Mouse (Mus musculus) embryo, embryonic 9.5 days (tissue): ENCODE measurements around the gene Rnf141.

ENCODE experiments used
- DNase-seq: peaks from one replicate; pipeline ENCODE4 v3.0.0-alpha.2; 2017; ENCODE audit errors: extremely low spot score

The Rnf141 gene

DNA sequence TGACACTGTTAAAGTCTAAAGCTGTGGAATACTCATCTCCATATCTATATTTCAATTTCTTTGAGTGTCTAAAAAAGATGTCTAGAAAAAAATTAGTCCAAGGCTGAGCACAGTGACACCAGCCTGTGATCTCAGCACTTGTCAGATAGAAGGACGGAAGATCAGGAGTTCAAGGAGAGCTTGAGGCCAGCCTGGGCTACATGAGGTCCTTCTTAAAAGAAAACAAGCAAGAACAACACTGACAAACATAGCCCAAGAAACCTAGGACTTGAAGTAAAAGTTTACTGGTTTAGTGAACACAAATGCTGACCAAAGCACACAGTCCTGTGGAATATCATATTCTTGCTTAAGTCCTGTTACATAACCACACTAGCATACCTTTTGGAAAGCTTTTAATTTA, 10.2 kb downstream of the Rnf141 start:
- DNase-seq = no peak

- no peak for DNase-seq
Measured at GRCm38 (mm10) chr7:110833024-110833423, 11.2 kb downstream of the Rnf141 start.

DNA sequence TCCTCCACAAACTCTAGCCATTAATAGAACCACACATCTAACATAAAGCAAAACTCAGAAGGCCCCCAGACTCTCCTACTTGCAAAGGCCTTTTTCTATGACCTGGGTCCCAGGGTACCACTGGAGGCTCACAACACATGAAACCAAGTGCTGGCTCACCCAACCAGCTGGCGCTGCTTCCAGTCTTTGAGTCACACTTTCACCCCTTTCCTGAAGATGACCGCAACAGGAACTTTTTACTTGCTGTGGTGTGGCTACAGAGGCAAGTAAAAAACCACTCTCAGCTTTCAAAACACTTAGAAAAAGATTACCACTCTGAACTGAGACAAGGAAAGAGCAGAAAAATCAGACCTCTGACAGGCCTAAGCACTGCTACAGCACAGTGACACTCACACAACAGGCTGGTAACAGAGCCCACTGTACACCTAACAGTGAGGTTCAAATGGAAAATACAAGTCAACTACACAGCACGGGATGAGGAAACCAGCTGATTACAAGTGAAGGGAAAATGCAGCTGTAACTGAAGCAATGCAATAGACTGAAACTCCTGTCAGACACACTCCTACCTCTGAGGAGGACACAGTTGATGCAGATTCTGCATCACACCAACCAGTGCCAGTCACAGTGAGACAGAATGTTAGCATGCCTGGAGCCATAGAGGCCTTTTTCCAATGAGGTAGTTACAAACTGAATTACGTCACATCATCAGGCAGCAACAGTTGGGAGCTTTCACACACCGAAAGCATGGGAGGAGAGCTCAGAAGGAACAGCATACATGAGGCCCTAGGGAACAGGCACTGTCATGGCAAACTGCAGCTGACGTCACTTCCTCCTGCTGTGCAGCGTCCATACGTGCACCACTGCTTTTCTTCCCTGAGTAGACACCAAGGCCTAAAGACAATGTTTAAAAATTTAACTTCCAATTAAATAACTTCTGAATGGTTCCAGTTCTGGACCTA, 20.0 kb downstream of the Rnf141 start:
- no peak for DNase-seq

GRCm38 (mm10) chr7:110823593-110823992, 20.7 kb downstream of the Rnf141 start:
- DNase-seq = no peak

GRCm38 (mm10) chr7:110823076-110823475, 21.2 kb downstream of the Rnf141 start:
- no peak for DNase-seq

GRCm38 (mm10) chr7:110822055-110822454, 22.2 kb downstream of the Rnf141 start:
- no peak for DNase-seq

- no peak for DNase-seq
Measured at GRCm38 (mm10) chr7:110821653-110822052, 22.6 kb downstream of the Rnf141 start.

- no peak for DNase-seq
Measured at GRCm38 (mm10) chr7:110821068-110821467, 23.2 kb downstream of the Rnf141 start.

DNA sequence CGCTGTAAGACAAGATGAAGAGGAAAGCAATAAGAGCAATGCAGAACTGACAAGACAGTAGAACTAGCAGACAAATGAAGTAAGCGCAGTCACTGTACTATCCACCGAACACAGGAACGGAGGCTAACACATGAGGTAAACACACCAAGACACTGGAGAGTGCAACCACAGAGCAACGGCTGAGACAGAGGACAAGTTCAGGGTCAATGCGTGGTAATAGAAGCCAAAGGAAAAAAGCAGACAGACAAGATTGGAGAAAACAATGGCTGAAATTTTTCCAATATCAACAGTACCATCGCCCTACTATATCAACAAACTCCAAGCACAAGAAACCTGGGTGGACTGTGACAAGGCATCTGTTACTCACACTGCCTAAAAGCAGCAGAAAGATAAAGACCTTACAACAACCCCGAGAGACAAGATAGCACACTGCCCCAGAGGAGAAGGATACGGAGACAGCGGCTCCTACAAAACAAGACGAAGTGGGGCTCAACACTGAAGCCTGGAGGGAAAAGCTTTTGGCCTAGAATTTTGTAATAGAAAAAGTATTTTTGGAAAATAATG, 25.4 kb downstream of the Rnf141 start:
- no peak for DNase-seq

- no peak for DNase-seq
Measured at GRCm38 (mm10) chr7:110818206-110818605, 26.1 kb downstream of the Rnf141 start.

DNA sequence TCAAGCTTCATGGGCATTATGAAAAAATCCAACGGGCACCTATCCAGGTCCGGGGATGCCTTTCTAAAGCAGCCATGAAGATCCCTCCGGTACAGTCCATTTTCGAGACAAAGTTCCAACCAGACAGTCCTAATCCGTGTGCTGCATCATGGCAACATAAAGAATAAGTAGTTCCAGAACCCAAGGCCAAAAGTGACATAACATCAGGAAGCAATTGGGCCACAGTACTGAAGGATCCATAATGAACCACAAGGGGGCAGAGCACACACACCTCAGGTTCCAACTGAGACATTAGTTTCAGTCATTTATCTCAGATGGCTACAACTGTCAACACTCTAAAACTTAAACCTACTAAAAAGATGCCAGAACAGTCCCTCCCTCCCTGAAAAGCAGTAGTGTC, 28.2 kb downstream of the Rnf141 start:
- peak; percentile 27 for DNase-seq

- no peak for DNase-seq
Measured at GRCm38 (mm10) chr7:110813983-110814382, 30.3 kb downstream of the Rnf141 start.

DNA sequence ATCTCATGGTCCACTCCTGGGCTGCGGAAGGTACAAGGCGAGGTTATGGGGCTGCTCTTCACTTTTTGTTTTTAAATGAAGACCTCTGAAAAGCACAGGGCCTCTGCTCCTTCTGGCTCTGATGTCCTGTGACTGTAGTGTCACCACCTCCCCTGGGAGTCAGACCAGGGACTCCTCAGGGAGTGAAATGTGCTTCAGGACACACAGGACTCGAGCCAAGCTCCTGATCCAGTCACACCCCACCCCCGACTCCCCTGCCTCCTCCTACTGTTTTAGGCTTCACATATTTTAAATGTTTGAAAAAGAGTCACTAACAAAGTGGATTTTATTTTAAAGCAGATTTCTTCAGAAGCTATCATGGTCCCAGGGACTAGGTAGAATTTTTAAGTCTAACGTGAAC, 32.7 kb downstream of the Rnf141 start:
- no peak for DNase-seq

DNA sequence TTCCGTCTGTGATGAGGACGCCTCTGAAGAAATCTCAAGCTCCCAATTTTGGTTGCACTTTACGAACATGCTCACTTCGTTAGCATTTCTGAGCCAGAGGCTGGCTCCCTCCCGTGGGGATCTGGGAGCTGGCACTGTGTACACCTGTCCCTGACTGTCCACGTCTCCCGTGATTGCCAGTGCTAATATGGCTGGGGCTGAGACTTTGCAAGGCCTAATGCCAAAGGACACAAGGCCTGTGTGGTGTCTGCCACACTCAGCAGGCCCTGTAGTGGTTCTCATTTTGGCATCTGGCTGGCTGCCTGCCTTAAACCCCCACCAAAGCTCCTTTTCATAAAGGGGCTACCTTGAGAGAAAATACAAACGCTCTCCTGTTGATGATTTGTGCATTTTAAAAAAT, 33.3 kb downstream of the Rnf141 start:
- no peak for DNase-seq

- no peak for DNase-seq
Measured at GRCm38 (mm10) chr7:110809585-110810557, 34.4 kb downstream of the Rnf141 start.

DNA sequence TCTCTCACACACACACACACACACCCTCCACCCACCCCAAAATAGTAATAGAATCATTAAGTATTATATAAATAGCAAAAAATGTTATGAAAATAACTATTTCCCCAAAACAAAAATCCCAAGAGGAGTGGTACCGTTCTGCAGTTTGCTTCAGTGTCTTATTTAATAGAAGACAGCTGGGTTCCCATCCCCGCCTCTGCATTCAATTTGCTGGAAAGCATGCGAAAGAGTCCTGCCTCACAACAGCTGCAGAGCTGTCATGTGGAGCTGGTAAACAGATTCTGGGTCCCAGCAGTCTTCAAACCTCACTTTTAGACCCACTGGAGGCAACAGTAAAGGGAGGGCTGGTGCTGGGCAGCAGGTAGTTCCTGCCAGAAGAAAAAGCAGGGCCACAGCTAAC, 35.3 kb downstream of the Rnf141 start:
- DNase-seq = no peak

- DNase-seq = no peak
Measured at GRCm38 (mm10) chr7:110807460-110808030, 36.7 kb downstream of the Rnf141 start.

DNA sequence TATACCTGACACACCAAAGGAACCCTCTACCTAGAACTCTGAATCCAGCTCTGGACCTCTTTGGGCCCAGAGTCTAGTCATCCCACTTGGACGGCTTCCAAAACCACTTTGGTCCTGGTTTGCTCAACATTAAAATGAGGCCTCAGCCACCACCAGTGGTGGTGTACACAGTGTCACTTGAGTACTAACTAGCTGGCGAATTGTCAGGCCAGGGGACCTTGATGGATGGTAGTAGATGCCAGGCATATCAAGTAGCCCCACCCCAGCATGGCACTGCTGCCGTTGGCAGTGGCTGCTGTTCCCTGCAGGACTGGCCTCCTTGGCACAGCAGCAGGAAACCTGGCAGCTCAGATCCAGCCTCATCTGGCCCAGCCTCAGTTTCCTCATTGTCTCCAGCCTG, 40.0 kb downstream of the Rnf141 start:
- DNase-seq = no peak

- DNase-seq = no peak
Measured at GRCm38 (mm10) chr7:110803131-110803530, 41.1 kb downstream of the Rnf141 start.

- peak; percentile 76 for DNase-seq
Measured at GRCm38 (mm10) chr7:110801028-110801427, 43.2 kb downstream of the Rnf141 start.

DNA sequence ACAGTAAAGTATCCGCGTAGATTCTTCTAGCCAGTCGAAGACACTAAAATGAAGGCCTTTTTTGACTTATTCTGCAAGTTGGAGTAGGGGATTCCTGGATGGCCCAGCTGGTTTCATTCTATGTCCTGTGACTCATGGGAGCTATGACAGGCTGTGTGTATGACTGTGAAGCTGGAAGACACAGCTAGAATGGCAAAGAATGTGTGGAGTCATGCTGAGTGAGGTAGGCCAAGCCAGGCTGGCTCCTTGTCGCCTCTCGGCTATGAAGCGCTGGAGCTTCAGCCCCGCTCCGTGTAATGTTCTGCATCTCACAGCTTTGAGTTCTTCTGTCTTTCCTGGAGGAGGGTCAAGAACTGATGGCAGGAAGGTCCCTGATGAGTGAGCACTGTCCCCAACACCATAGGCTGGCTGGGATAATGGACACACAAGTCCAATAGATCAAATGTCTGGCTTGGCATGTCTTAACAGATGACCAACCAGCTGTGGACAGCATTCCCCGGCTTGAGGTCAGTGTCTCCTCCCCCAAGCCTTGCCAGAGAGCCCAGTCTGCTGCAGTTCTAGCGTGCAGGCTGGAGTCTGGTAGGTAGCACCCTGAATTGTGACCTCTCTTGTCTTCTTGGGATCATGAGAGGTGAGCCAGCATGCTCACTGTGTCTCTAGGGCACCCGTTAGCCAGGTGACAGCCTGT, 46.4 kb downstream of the Rnf141 start:
- DNase-seq = no peak
